Mouse (Mus musculus) frontal cortex, postnatal 10 days (tissue): ENCODE measurements around the gene Plaur.
"Not testable (repeated sequence)": the region's sequence is repeated elsewhere in the genome, so short reads cannot be mapped to it uniquely, and the experiment has no call there.

ENCODE experiments used
- DNase-seq, 2 experiments: peaks; one replicate each; pipeline ENCODE4 v3.0.0; 2022; ENCODE audit warnings: low spot score in 2 of 2, mixed read lengths in 1 of 2

The Plaur gene

GRCm38 (mm10) chr7:24512355-24512754, 50.1 kb downstream of the Plaur start, which contains the start of gene AC161166.1:
Gene AC161166.1, minus strand, starts transcription at chr7:24512455.
- no peak for DNase-seq

GRCm38 (mm10) chr7:24516319-24516718, 54.0 kb downstream of the Plaur start:
- DNase-seq, result peak in 1 of 2 experiments; percentile 44

- DNase-seq, result no peak
Observed at GRCm38 (mm10) chr7:24517077-24517476, 54.8 kb downstream of the Plaur start.

- no peak for DNase-seq
Observed at GRCm38 (mm10) chr7:24517654-24518053, 55.4 kb downstream of the Plaur start.

- DNase-seq, result no peak
Observed at GRCm38 (mm10) chr7:24519130-24519529, 56.8 kb downstream of the Plaur start.

GRCm38 (mm10) chr7:24520054-24520453, 57.8 kb downstream of the Plaur start:
- not testable (repeated sequence) for DNase-seq

- no peak for DNase-seq
Observed at GRCm38 (mm10) chr7:24522805-24523204, 60.5 kb downstream of the Plaur start.

- no peak for DNase-seq
Observed at GRCm38 (mm10) chr7:24523723-24524122, 61.4 kb downstream of the Plaur start.

GRCm38 (mm10) chr7:24524978-24525377, 62.7 kb downstream of the Plaur start:
- no peak for DNase-seq
